Mouse (Mus musculus) forebrain, embryonic 12.5 days (tissue): ENCODE measurements at regions not wholly inside any gene's neighbourhood (a gene's known extent, or its start where the extent isn't known, plus 50 kb on each side); places are given as distances from the start of the nearest gene placed in this dataset.

ENCODE experiments used
- ATAC-seq: fragments of 200-750 bp; cut with Nextera tagmentation; 2 replicates; pipeline ENCODE4 v1.8.0; 2017; ENCODE audit warnings: moderate TSS enrichment; ENCODE audit not compliant: low FRiP score
- H3K27ac ChIP-seq: fragments of 300-500 bp; sonication (generic); 2 replicates; pipeline ENCODE4 v1.5.1; 2016; ENCODE audit warnings: mild to moderate bottlenecking
- H3K27me3 ChIP-seq: fragments of 300-500 bp; sonication (generic); 2 replicates; pipeline ENCODE4 v1.6.1; 2016; ENCODE audit warnings: mild to moderate bottlenecking
- H3K36me3 ChIP-seq: fragments of 300-500 bp; sonication (generic); replicated peaks from 2 replicates; pipeline ENCODE4 v1.6.1; 2016; ENCODE audit warnings: mild to moderate bottlenecking
- H3K4me1 ChIP-seq: fragments of 300-500 bp; sonication (generic); 2 replicates; pipeline ENCODE4 v1.6.1; 2016
- H3K4me2 ChIP-seq: fragments of 300-500 bp; sonication (generic); 2 replicates; pipeline ENCODE4 v1.6.1; 2016; ENCODE audit warnings: mild to moderate bottlenecking, moderate library complexity
- H3K4me3 ChIP-seq: fragments of 300-500 bp; sonication (generic); replicated peaks from 2 replicates; pipeline ENCODE4 v1.5.1; 2016; ENCODE audit warnings: mild to moderate bottlenecking
- H3K9ac ChIP-seq: fragments of 300-500 bp; sonication (generic); 2 replicates; pipeline ENCODE4 v1.6.1; 2016; ENCODE audit warnings: mild to moderate bottlenecking
- H3K9me3 ChIP-seq: fragments of 300-500 bp; sonication (generic); 2 replicates; pipeline ENCODE4 v1.6.1; 2016
- WGBS: fragments of 180-500 bp; shearing (Covaris S2); methylation state at CpG from one replicate; pipeline ENCODE4 v1.1.7; 2016; 5-methylcytosine and 5-hydroxymethylcytosine counted together

DNA sequence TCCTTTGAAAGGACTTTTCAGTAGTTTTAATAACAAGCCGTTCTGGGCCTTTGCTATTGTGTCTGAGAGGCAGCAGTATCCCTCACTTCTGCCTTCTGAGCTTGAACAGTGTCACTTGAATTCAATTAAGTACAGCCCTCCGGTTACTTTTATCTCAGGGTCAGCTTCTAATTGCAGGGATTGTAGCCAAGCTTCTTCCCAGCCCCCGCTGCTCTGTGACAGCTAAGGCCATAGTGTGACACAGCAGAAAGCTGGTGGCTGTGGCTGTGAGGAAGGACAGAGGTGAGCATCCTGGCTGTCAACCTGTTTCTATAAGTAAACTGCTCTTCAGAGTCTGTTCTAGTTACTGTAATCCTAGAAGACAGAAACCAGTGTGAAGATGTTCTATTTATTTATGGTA, 358.5 kb upstream of the Tle4 start:
- H3K9ac ChIP-seq, result no peak overlapping the region
- peaks cover 14% of the 10 kb centered on the region; the same call in 1 of the 2 replicates for H3K27me3 ChIP-seq
- H3K4me1 ChIP-seq, result peaks cover 19% of the 10 kb centered on the region
- 2% methylated on average over 3 of the region's 3 CpGs for WGBS
- no peaks in the 10 kb centered on the region for H3K36me3 ChIP-seq
- no peak overlapping the region for H3K4me2 ChIP-seq
- H3K27ac ChIP-seq, result no peak overlapping the region
- H3K4me3 ChIP-seq, result no peak overlapping the region
- no peak for ATAC-seq
- H3K9me3 ChIP-seq, result no peaks in the 10 kb centered on the region

DNA sequence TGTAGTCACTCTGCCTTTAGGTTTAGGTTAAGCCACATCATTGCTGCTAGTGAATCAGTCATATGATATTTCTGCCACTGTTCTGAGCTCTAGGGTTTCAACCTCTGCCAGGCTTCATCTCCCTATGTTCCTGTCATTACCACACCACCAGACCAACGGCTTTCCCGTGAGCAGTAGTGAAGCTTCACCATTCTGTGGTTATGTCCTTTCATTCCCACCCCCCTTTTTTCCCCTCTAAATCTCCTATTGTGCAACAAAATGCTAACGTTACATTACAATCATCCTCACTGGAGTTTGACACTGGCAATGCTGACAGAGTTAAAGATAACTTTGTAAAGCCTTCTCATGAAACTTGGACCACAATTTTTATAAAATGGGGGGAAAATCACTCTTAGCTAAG, 358.1 kb upstream of the Tle4 start:
- no peak overlapping the region for H3K27ac ChIP-seq
- peaks cover 14% of the 10 kb centered on the region; the same call in 1 of the 2 replicates for H3K27me3 ChIP-seq
- H3K4me3 ChIP-seq, result no peak overlapping the region
- no peak overlapping the region for H3K9ac ChIP-seq
- WGBS, result 4% methylated on average over 3 of the region's 3 CpGs
- H3K4me1 ChIP-seq, result peaks cover 19% of the 10 kb centered on the region
- no peaks in the 10 kb centered on the region for H3K36me3 ChIP-seq
- H3K4me2 ChIP-seq, result no peak overlapping the region
- no peak for ATAC-seq
- H3K9me3 ChIP-seq, result no peaks in the 10 kb centered on the region

DNA sequence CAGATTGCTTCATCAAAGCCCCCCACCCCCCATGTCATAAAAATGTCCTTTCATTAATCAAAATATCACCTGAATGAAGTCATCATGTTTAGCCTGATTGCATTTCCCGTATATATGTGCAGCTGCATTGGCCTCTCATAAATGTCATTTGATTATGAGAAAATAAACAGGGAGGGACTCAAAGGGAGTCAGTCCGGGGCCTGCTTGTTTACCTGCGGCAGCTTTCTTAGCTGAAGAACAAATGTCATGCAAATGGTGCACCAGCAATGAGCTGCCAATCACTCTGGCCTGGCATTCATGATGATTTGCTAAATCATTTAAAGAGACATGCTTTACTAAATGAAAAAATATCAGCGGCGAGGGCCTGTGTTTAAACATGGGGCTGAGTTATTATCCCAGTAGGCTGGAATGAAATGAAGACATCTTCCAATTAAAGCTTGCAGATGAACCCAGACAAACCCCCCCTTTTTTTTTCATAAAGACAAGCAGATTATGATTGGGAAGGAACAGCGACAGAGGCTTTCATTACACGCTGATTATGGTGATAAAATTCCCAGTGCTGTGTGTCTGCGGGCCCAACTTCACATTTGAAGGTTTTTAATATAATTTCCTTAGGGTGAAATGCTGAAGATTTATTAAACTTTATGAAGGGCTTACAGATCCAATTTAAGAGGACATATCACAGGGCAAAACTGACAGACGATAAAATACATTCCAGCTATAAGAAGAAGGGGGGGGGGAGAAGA, 342.5 kb upstream of the Tle4 start:
- Histone ChIP-seq H3K27me3 (no peaks in the 10 kb centered on the region), H3K27ac (no peak overlapping the region), H3K9ac (no peak overlapping the region), H3K4me2 (no peak overlapping the region), H3K4me1 (no peaks in the 10 kb centered on the region), H3K36me3 (no peaks in the 10 kb centered on the region), H3K4me3 (no peak overlapping the region), H3K9me3 (no peaks in the 10 kb centered on the region)
- ATAC-seq, result 0 out of 2 replicates have a peak, but pooled peaks have one; percentile 14
- 64% methylated on average over 9 of the region's 9 CpGs for WGBS

DNA sequence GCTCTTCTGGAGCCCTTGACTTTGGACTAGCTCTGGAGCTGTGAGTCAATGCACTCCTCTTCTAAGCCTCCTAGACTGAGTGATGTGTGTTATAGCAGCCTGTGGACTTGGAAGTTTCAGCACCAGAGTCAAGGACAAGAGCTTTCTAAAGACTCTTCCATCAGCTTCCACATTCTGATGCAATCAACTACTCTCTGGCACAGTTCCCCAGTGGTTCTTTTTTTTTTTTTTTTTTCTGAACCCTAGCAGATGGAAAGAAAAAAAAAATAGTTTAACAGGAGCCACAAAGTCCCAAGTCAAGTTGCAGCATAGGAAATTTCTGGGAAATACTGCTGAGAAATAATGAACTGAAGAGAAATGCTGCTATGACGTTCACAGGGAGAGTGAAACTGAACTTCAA, 324.4 kb upstream of the Tle4 start:
- H3K27ac ChIP-seq, result no peak overlapping the region
- no peaks in the 10 kb centered on the region for H3K36me3 ChIP-seq
- H3K4me2 ChIP-seq, result no peak overlapping the region
- WGBS, result 66% methylated on average over 1 of the region's 1 CpGs
- no peak for ATAC-seq
- H3K9ac ChIP-seq, result no peak overlapping the region
- H3K4me1 ChIP-seq, result no peaks in the 10 kb centered on the region
- H3K9me3 ChIP-seq, result no peaks in the 10 kb centered on the region
- H3K27me3 ChIP-seq, result no peaks in the 10 kb centered on the region
- no peak overlapping the region for H3K4me3 ChIP-seq

DNA sequence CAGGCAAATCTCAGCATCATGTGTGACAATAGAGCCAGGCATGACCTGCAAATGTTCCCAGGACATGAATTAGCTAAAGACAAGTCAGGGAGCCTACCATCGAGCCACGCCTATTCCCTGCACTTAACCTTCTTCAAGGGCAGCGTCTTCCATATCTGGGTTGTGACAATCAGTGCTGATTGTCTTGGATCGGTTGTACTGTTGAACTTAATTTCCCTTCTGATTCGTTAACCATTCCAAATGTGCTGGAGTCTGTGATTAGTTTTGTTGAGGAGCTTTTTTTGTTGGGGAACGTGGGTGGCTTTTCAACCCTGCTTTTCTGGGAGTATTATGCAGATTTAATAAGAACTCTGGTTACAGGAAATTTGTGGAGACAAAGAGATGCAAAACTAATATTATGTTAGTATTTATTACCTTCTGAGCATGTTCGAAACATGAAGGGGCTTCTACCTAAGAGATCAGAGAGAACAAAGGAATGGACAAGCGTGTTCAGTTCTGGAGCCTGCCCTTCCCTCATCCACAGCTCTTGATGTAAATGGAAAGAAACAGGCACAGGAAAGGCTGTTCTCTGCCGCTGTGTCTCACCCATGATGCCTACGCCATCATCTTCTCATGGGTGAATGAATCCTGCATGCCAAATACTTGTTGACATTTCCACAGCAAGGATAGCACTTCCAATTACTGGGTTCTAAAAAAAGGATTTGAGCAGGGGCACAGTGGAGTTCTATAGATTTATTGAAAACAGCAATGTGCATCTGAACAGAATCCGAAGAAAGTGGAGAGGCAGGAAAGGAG, 313.4 kb upstream of the Tle4 start:
- H3K4me1 ChIP-seq, result no peaks in the 10 kb centered on the region
- H3K27ac ChIP-seq, result no peak overlapping the region
- no peak overlapping the region for H3K9ac ChIP-seq
- H3K27me3 ChIP-seq, result peaks cover 3% of the 10 kb centered on the region; the same call in 1 of the 2 replicates
- H3K4me3 ChIP-seq, result no peak overlapping the region
- no peaks in the 10 kb centered on the region for H3K9me3 ChIP-seq
- no peak for ATAC-seq
- 69% methylated on average over 11 of the region's 11 CpGs for WGBS
- H3K4me2 ChIP-seq, result no peak overlapping the region
- H3K36me3 ChIP-seq, result no peaks in the 10 kb centered on the region

DNA sequence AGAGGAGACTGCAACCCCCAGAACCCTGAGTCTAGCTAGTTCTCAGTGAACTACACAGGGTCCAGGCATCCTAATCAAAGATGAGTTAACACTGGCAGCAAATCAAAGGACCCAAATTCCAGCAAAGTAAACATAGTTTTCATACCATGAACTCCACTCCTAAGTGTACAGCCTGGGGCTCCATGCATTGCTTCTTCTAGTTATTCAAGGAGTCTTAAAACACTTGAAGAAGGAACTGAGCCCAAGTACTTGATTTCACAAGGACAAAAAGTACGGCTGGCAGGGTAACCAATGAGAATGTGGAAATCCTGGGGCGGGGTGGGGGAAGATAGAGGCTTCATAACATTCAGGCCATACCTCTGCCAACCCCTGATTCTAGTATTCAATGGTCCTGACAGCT, 297.0 kb upstream of the Tle4 start:
- no peak for ATAC-seq
- no peaks in the 10 kb centered on the region for H3K36me3 ChIP-seq
- H3K9me3 ChIP-seq, result no peaks in the 10 kb centered on the region
- H3K4me3 ChIP-seq, result no peak overlapping the region
- no peak overlapping the region for H3K27ac ChIP-seq
- no peak overlapping the region for H3K9ac ChIP-seq
- WGBS, result 88% methylated on average over 2 of the region's 2 CpGs
- no peak overlapping the region for H3K4me2 ChIP-seq
- peaks cover 29% of the 10 kb centered on the region for H3K27me3 ChIP-seq
- peaks cover 26% of the 10 kb centered on the region for H3K4me1 ChIP-seq

DNA sequence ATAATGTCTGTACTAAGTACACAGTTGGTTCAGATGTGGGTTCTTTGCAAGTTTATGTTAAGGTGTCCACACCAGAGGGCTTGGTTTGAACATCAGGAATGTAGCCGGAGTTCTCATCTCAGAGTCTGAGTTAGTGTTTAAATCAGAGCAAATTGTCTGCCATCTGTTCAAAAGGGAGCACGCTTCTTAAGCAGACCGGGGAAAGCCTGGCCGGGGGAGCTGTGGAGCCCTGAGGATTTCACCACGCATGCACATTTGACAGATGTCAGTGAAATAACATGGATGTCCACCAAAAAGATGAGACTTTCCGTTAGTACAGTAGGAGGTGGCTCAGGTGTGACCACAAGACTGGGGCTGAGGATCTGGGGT, 294.5 kb upstream of the Tle4 start:
- Histone ChIP-seq H3K4me3 (no peak overlapping the region), H3K4me1 (peaks cover 47% of the 10 kb centered on the region), H3K9ac (no peak overlapping the region), H3K4me2 (no peak overlapping the region), H3K9me3 (no peaks in the 10 kb centered on the region), H3K36me3 (no peaks in the 10 kb centered on the region), H3K27me3 (peaks cover 32% of the 10 kb centered on the region), H3K27ac (peak overlapping the region; percentile 46; the same call in 1 of the 2 replicates)
- no peak for ATAC-seq
- 44% methylated on average over 6 of the region's 6 CpGs for WGBS

DNA sequence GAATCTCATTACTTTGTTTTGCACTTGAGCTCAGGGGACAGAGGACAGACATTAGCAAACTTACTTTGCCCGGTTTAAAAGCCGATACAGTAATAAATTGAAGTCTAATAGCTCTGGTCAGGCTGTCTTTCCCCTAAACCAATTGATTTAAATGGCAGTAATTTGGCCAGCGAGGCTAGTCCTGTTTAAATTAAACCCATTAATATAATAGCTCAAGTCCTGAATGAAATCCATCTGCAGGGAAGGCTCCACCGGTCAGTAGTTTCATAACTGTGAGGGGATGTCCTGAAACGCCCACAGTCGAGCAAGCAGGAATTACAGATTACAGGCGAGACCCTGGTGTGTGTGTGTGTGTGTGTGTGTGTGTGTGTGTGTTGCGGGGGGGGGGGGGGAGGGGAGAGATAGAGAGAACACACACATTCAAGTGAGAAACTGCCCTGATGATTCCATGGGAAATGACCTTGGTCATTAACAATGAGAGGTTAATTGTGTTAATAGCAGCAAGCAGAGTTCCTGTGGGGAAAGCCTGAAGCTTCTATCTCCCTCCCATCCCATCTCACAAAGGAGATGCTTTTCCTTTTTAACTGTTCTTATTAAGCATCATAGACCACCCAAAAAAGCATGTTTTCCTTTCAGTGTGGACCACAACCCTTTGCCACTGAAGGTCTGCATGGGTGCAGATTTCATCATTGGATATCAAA, 294.0 kb upstream of the Tle4 start:
- Histone ChIP-seq H3K4me3 (no peak overlapping the region), H3K9me3 (no peaks in the 10 kb centered on the region), H3K36me3 (no peaks in the 10 kb centered on the region), H3K4me2 (peak overlapping the region; percentile 46), H3K4me1 (peaks cover 47% of the 10 kb centered on the region), H3K9ac (no peak overlapping the region), H3K27ac (peak overlapping the region; percentile 46), H3K27me3 (peaks cover 29% of the 10 kb centered on the region)
- no peak for ATAC-seq
- 5% methylated on average over 6 of the region's 8 CpGs for WGBS

DNA sequence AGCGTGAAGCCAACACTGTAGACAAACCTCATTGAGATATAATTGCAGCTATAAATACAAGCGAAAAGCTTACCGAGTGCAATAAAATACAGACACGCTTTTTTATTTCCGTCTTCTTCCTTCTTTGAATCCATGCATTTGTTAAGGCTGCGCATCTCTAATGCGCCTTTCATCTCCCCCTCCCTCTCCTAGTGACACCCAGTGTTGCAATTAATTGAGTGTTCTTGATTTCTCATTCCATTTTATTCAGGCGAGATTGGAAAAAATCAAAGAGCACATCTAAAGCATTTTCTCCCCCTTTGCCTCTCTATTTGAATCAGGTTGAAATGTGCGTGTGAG, 293.2 kb upstream of the Tle4 start:
- Histone ChIP-seq H3K27me3 (peaks cover 34% of the 10 kb centered on the region), H3K4me2 (peak overlapping the region; percentile 46), H3K4me1 (peaks cover 47% of the 10 kb centered on the region), H3K27ac (peak overlapping the region; percentile 89), H3K9me3 (no peaks in the 10 kb centered on the region), H3K4me3 (peak overlapping the region; percentile 10), H3K9ac (no peak overlapping the region), H3K36me3 (no peaks in the 10 kb centered on the region)
- ATAC-seq, result no peak
- under 1% methylated on average over 9 of the region's 9 CpGs for WGBS

DNA sequence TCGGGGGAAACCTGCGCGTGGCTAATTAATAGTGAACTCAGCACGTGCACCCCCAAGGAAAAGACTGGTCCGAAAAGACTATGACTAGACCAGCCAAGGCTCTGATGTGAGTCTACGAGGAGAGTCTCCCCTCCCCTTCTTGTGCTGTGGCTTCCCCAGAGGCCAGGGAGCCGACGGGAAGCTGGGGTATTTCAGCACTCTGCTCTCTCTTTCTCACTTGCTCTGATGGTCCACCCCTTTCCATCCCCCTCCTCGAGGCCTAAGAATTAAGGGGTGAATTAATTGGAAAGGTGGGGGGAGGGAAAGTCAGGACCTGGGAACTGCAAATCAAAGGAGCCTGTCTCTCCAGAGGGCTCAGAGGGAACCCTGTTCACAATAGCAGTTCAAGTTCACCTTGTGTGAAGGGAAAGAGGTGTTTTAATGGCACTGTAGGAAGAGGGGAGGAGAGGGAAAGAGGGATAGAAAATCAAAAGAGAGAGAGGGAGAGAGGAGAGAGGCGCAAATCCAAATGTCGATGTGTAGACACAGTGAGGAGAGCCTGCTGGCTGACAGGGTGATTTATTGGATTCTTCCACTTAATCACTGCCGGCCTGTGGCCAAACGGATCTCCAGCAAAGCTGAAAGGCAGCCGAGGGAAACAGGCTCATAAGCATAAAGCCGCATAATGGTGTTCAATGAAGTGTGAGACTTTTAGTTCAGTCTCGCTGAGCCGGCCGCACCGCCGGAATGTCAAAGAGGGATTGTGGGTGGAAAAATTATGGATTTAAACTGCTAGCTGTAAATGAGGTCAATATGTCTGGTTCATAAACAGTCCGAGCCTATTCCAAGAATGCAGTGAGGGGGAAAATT, 292.6 kb upstream of the Tle4 start:
- Histone ChIP-seq H3K4me2 (peak overlapping the region; percentile 46), H3K9me3 (no peaks in the 10 kb centered on the region), H3K4me3 (peak overlapping the region; percentile 10), H3K27ac (peak overlapping the region; percentile 89), H3K27me3 (peaks cover 30% of the 10 kb centered on the region), H3K9ac (no peak overlapping the region), H3K36me3 (no peaks in the 10 kb centered on the region), H3K4me1 (peaks cover 47% of the 10 kb centered on the region)
- WGBS, result under 1% methylated on average over 21 of the region's 21 CpGs
- peak; percentile 93 for ATAC-seq

DNA sequence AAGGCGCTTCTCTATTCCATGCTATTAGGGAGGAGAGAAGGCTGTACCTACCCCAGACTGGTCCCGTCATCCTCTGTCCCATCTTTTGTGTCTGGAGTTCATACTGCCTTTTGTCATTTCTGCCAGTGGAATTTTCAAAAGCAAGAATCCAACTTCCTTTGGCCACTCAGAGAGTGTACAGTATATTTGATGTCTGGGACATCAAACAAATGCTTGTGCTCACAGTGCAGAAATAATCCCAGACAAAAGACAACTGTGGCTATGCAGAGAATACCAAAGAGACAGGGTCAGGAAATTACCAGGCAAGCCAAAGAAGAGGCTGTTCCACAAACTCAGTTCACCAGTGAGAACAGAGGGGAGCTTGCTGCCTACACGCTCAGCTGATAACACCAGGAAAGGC, 291.9 kb upstream of the Tle4 start:
- Histone ChIP-seq H3K27me3 (peaks cover 27% of the 10 kb centered on the region), H3K27ac (peak overlapping the region; percentile 89), H3K4me3 (no peak overlapping the region), H3K4me1 (peaks cover 47% of the 10 kb centered on the region), H3K9ac (no peak overlapping the region), H3K4me2 (peak overlapping the region; percentile 46), H3K9me3 (no peaks in the 10 kb centered on the region), H3K36me3 (no peaks in the 10 kb centered on the region)
- 17% methylated on average over 3 of the region's 3 CpGs for WGBS
- peak; percentile 31 for ATAC-seq
